Mouse (Mus musculus): ENCODE measurements at regions not wholly inside any gene's neighbourhood (a gene's known extent, or its start where the extent isn't known, plus 50 kb on each side); places are given as distances from the start of the nearest gene placed in this dataset. TPM values are rescaled to one million over a fixed set of nuclear protein-coding genes. Genes with fewer than 3 reads are reported as not detected.

DNA sequence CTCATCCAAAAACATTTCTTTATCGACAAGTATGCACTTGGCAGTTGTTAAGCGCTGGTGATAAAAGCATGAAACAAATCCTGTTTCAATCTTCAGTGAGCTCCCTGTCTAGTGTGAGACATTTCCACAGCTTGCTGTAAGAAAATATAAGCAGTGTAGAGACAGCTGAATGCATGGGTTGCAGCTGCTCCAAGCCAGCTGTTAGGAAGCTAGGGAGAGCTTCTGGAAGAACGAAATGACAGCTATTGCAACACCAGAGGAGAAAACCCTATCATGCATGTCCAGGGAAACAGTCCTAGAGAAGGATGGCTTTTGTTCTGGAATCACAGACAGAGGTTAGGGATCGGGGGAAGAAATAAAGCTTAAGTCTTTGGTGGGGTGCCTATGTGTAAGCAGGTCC is 55.4 kb upstream of the Lrrn1 start:
- 72% methylated on average over 4 of the region's 4 CpGs for WGBS

More for the DNA sequence above, 55.4 kb upstream of the Lrrn1 start:
- no peaks in the 10 kb centered on the region for H3K9me3 ChIP-seq (ENCODE audit: control insufficient read depth)
- H3K27me3 ChIP-seq (replicated peaks; ENCODE audit: control insufficient read depth, insufficient read depth, low read length) = no peaks in the 10 kb centered on the region
- TF ChIP-seq CTCF (IDR thresholded peaks at IDR 0.05; ENCODE audit: low read depth) = no peak
- no peak overlapping the region for H3K27ac ChIP-seq (ENCODE audit: low read depth, low read length)
- no peaks in the 10 kb centered on the region for H3K36me3 ChIP-seq (ENCODE audit: control insufficient read depth, insufficient read depth)
- H3K4me1 ChIP-seq (replicated peaks; ENCODE audit: control insufficient read depth, insufficient read depth, low read length) = no peaks in the 10 kb centered on the region
- ATAC-seq = no peak
- H3K4me2 ChIP-seq (replicated peaks; ENCODE audit: low read depth) = no peak overlapping the region
- no peak overlapping the region for H3K4me3 ChIP-seq (ENCODE audit: low read depth, low read length)
- no peak overlapping the region for H3K9ac ChIP-seq (ENCODE audit: low read depth, low read length)

Small RNAs in the stretch of these regions (microRNA-seq; reads per million reads assigned to microRNA genes)
- gene Gm27690 = not detected
